Mouse (Mus musculus): Measurements from ENCODE around the gene Hoxd8. TPM values are rescaled to one million over a fixed set of nuclear protein-coding genes. Genes with fewer than 3 reads are reported as not detected.
A peak's percentile ranks its signal among the peaks of the same experiment; 100 is the strongest.

Hoxd8 gene
- polyA plus RNA-seq, 1 experiment from 2014 or later, result 11.6 TPM

DNA sequence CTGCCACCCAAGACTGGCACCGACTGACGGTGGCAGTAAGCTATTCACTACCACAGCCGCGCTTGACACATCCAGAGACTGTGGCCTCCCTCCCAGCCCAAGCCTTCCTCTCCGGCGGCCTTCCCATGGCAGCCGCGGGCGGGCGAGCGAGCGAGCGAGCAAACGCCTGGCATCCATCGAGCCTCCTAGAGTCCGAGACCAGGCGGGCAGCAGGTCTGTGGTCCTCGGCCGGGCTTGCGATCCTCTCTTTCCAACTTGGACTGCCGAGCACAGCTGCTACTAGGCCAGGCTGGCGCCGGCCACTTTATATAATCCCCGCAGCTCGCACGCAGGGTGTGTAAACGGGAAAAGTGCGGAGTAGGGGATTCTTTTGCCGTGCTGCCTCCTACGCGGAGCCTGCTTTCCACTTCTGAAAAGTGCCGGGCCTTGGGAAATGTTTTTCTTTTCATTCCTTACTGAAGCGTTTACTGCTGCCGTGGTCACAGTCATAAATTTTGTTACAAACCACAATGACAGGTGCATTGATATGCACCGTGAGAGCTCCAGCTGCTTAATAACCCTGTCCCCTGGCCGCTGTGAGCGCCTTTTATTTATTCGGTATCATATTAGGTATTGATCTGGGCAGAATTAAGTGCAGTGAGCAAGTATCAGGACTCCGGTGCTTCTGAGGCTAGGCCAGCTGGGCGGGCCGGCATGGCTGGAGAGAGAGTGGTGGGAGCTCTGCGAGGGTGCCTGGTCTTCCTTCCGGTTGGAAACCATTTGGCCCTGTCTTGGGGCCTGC, 36.1 kb downstream of the Hoxd8 start:
- peak; percentile 68 for DNase-seq (ENCODE audit: low spot score)
- under 1% methylated on average over 43 of the region's 43 CpGs for WGBS
- Histone ChIP-seq H3K36me3 (0 out of 2 replicates have a peak, but pooled peaks cover 3% of the 10 kb centered on the region), H3K9me3 (replicated peaks) (no peaks in the 10 kb centered on the region), H3K27ac (peak overlapping the region; percentile 72), H3K27me3 (ENCODE audit: low read depth, poor library complexity, severe bottlenecking) (peaks cover 100% of the 10 kb centered on the region), H3K4me3 (peak overlapping the region; percentile 44), H3K4me1 (peaks cover 70% of the 10 kb centered on the region)

DNA sequence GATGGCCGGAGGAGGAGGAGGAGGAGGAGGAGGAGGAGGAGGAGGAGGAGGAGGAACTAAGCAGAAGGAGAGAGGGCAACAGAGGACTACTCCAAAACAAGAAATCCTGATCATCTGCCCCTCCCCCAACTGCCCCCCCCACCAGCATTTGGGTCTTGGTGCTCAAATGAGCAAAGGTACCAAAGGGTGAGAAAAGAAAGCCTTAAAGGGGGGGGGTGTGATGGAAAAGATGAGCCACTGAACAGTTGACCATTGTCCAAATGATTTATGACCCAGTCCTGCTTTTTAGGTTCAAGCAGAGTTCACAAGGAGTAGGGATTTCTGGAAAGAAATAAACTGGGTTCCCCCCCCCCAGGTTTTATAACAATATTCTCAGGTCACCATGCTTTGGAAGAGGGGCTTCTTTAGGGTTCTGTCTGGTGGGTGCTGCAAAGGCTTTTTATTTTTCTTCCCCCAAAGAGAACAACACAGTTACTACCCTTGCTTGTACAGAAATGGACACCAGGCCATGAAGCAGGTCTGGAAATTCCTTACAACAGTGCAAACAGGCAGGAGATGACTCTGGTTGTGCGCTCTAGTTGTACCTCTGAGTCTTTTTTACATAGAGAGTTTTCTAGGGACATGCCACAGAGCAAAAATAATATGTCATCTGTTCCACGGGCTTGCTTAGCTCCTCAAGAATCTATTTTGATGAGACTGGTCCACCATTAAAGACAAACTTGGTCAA, 37.0 kb downstream of the Hoxd8 start:
- H3K27me3 ChIP-seq (ENCODE audit: low read depth, poor library complexity, severe bottlenecking), result peaks cover 100% of the 10 kb centered on the region
- WGBS, result 26% methylated on average over 2 of the region's 3 CpGs
- no peak overlapping the region for H3K27ac ChIP-seq
- 0 out of 2 replicates have a peak, but pooled peaks cover 3% of the 10 kb centered on the region for H3K36me3 ChIP-seq
- H3K4me1 ChIP-seq, result peaks cover 70% of the 10 kb centered on the region
- peak; percentile 38 for DNase-seq (ENCODE audit: low spot score)
- H3K4me3 ChIP-seq, result no peak overlapping the region
- no peaks in the 10 kb centered on the region for H3K9me3 ChIP-seq (replicated peaks)

DNA sequence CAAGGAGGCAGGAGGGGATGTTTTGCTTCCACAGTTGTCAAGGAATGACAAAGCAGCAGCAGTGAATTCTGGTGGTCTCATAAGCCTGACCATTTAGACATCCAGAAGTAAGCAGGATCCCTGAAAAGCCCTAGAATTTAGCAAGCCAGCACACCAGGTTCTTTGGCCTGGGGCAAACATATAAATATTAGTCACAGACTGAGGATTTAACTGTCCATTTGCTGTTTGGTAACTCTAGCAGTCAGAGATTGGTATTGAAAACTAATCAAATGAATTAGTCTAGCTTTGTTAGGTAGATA, 37.5 kb downstream of the Hoxd8 start:
- DNase-seq (ENCODE audit: low spot score), result no peak
- 0 out of 2 replicates have a peak, but pooled peaks cover 3% of the 10 kb centered on the region for H3K36me3 ChIP-seq
- peaks cover 70% of the 10 kb centered on the region for H3K4me1 ChIP-seq
- H3K4me3 ChIP-seq, result no peak overlapping the region
- H3K27me3 ChIP-seq (ENCODE audit: low read depth, poor library complexity, severe bottlenecking), result peaks cover 100% of the 10 kb centered on the region
- H3K27ac ChIP-seq, result no peak overlapping the region
- H3K9me3 ChIP-seq (replicated peaks), result no peaks in the 10 kb centered on the region

DNA sequence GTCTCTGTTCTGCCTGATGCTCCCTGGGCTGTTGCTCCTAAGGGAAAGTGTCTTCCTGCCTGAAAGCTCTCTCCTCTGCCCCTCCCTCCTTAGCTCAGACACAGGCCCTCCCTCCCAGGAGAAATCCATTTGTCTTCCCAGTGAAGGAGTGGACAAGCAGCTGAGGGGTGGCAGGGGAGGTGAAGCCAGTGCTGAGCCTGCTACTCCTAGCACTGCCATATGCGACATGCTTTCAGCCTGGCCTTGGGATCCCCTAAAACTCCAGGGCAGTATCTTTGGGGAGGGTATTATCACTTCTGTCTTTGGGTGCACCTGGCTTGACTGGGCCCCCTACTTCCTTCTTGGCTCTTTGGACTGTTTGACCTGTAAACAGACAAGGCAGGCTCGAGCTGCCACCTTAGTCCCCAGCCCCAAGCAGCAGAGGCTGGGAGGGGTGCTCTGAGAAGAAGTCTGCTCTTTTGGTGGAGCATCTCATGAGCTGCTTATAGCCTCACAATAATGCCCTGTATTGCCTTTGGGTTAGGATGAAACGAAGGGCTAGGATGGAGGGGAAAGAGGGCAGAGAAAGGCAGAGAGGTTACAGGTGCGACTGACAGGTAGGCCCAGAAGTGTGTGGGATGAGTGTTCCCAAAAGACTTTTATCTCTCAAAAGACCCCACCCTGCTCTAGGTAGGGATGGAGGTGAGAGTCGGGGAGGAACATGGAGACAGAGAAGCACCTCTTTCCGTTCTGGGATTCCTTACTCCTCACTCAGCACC, 41.3 kb downstream of the Hoxd8 start:
- H3K9me3 ChIP-seq (replicated peaks), result no peaks in the 10 kb centered on the region
- peaks cover 69% of the 10 kb centered on the region for H3K4me1 ChIP-seq
- H3K27ac ChIP-seq, result peak overlapping the region; percentile 81; the same call in 1 of the 2 replicates
- 0 out of 2 replicates have a peak, but pooled peaks cover 3% of the 10 kb centered on the region for H3K36me3 ChIP-seq
- peaks cover 94% of the 10 kb centered on the region for H3K27me3 ChIP-seq (ENCODE audit: low read depth, poor library complexity, severe bottlenecking)
- no peak overlapping the region for H3K4me3 ChIP-seq
- WGBS, result 6% methylated on average over 6 of the region's 6 CpGs
- peak; percentile 42 for DNase-seq (ENCODE audit: low spot score)

DNA sequence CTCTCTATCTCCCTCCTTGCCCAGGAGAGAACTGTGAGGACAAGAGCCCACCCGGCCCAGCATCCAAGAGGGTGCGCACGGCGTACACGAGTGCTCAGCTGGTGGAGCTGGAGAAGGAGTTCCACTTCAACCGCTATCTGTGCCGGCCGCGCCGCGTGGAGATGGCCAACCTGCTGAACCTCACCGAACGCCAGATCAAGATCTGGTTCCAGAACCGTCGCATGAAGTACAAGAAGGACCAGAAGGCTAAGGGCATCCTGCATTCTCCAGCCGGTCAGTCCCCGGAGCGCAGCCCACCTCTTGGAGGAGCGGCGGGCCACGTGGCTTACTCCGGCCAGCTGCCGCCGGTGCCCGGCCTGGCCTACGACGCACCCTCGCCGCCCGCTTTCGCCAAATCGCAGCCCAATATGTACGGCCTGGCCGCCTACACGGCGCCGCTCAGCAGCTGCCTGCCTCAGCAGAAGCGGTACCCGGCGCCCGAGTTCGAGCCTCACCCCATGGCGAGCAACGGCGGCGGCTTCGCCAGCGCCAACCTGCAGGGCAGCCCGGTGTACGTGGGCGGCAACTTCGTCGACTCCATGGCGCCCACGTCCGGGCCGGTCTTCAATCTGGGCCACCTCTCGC, 42.0 kb downstream of the Hoxd8 start:
- DNase-seq (ENCODE audit: low spot score), result peak; percentile 70
- 0 out of 2 replicates have a peak, but pooled peaks cover 3% of the 10 kb centered on the region for H3K36me3 ChIP-seq
- peaks cover 66% of the 10 kb centered on the region for H3K4me1 ChIP-seq
- peak overlapping the region; percentile 48 for H3K4me3 ChIP-seq
- no peaks in the 10 kb centered on the region for H3K9me3 ChIP-seq (replicated peaks)
- WGBS, result 2% methylated on average over 58 of the region's 58 CpGs
- peaks cover 94% of the 10 kb centered on the region for H3K27me3 ChIP-seq (ENCODE audit: low read depth, poor library complexity, severe bottlenecking)
- peak overlapping the region; percentile 81 for H3K27ac ChIP-seq

DNA sequence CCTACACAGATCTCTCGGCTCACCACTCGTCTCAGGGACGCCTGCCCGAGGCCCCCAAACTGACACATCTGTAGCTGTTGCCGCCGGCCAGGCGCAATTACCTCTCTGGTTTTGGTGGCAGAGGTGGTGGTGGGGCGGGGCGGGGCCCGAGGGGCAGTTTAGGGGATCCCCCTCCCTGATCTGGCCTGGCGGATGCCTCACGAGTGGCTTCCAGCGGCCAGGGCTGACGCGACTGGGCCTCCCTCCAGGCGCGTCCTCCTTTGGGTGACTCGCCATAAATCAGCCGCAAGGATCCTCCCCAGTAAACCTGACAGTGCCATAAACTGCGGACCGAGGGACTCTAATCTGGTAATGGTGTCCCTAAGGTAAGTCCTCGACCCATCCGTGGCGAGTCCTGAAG, 42.6 kb downstream of the Hoxd8 start:
- Histone ChIP-seq H3K4me1 (peaks cover 65% of the 10 kb centered on the region), H3K36me3 (0 out of 2 replicates have a peak, but pooled peaks cover 3% of the 10 kb centered on the region), H3K27ac (peak overlapping the region; percentile 81), H3K4me3 (peak overlapping the region; percentile 48), H3K27me3 (ENCODE audit: low read depth, poor library complexity, severe bottlenecking) (peaks cover 94% of the 10 kb centered on the region), H3K9me3 (replicated peaks) (no peaks in the 10 kb centered on the region)
- DNase-seq (ENCODE audit: low spot score), result peak; percentile 66
- 2% methylated on average over 24 of the region's 24 CpGs for WGBS

DNA sequence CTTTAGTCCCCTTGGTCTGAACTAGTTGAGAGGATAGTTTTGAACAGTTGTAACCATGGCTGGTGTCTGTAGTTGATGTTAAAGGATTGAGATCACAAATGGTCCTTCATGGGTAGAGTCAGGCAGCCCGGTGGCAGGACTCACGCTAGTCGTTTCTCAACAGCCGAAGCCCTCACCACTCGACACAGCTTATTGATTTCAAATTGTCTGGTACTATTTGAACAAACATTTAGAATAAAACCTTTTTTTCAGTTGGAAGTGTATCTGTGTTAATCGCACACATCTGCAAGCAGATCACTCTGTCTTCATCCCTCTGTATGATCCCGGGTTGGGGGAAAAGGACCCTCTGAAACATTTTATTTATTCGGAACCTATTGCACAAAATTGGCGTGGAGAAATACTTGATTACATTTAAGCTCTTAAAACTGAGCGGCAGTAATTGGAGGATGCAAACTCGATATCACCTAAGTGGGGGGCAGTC, 43.3 kb downstream of the Hoxd8 start:
- 0 out of 2 replicates have a peak, but pooled peaks cover 3% of the 10 kb centered on the region for H3K36me3 ChIP-seq
- WGBS, result 10% methylated on average over 11 of the region's 11 CpGs

DNA sequence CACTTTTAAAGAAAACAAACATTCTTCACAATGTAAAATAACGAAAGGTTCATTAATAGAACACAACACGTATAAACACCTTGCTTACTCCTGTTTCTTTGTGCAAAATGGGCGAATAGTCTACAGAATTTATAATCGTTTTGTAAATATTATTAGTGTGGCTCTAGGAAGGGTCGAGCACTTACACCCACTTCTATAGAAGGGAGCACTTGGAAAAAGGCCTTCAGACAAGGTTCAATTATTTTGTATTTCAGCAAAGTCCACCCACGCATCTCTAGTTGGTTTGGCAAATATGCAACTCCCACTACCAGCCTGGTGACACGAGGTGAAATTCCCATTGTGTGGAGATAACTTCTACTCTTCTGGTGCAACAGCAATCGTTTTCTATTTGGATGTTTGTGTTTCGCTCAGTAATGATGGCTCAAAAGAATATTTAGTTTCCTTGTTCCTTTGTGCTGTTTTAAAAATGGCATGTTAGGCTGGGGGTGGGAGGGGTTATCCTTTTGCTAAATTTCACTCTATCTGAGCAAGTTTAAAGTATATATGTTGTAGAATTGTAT, 44.1 kb downstream of the Hoxd8 start:
- Histone ChIP-seq H3K9me3 (replicated peaks) (no peaks in the 10 kb centered on the region), H3K27ac (no peak overlapping the region), H3K27me3 (ENCODE audit: low read depth, poor library complexity, severe bottlenecking) (peaks cover 93% of the 10 kb centered on the region), H3K36me3 (0 out of 2 replicates have a peak, but pooled peaks cover 3% of the 10 kb centered on the region), H3K4me3 (0 out of 2 replicates have a peak overlapping the region, but pooled peaks have one; percentile 55), H3K4me1 (peaks cover 80% of the 10 kb centered on the region)
- WGBS, result 18% methylated on average over 9 of the region's 9 CpGs
- DNase-seq (ENCODE audit: low spot score), result peak; percentile 38

More for the DNA sequence above, 43.3 kb downstream of the Hoxd8 start:
- peaks cover 72% of the 10 kb centered on the region for H3K4me1 ChIP-seq
- peak; percentile 33 for DNase-seq (ENCODE audit: low spot score)
- peaks cover 94% of the 10 kb centered on the region for H3K27me3 ChIP-seq (ENCODE audit: low read depth, poor library complexity, severe bottlenecking)
- no peaks in the 10 kb centered on the region for H3K9me3 ChIP-seq (replicated peaks)
- H3K4me3 ChIP-seq, result peak overlapping the region; percentile 48; the same call in 1 of the 2 replicates
- H3K27ac ChIP-seq, result no peak overlapping the region

DNA sequence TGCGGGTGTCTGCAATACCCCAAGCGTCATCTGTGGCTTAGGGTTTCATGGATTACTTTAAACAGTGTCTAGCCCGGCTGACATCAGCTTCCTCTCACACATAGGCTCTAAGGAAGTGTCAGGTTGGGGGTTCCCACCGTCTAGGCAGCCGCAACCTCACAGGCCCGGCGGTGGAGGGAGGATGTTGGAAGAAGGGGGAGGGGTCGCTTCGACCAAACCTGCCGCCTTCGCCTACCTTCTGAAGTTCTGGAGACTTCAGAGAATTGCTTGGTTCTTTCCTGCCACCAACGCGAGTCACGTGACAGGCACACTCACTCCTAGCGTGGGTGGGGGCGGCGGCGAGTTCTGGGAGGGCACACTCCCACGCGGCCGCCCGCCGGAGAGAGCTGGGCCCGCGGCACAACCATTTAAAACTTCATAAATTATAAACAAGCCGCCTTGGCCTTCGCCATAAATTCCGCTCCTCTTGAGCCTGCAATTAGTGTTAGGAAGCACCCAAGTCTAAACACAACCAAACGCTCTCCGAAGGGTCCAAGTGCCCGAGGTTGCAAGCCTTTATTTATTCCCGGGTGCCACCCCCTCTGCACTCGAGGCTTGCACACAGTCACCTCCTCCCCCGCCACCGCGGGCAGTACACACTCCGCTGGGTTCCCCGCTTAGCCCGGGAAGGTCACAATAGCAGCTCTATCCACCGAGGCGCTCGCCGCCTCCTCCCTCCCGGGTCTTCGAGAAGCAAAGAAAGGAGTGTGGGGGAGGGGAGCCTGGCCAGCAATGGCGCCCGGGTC, 45.1 kb downstream of the Hoxd8 start:
- no peaks in the 10 kb centered on the region for H3K36me3 ChIP-seq
- H3K4me3 ChIP-seq, result peak overlapping the region; percentile 55
- WGBS, result under 1% methylated on average over 47 of the region's 47 CpGs
- peaks cover 82% of the 10 kb centered on the region for H3K4me1 ChIP-seq
- peak; percentile 84 for DNase-seq (ENCODE audit: low spot score)
- H3K9me3 ChIP-seq (replicated peaks), result no peaks in the 10 kb centered on the region
- H3K27me3 ChIP-seq (ENCODE audit: low read depth, poor library complexity, severe bottlenecking), result peaks cover 92% of the 10 kb centered on the region
- peak overlapping the region; percentile 91 for H3K27ac ChIP-seq

DNA sequence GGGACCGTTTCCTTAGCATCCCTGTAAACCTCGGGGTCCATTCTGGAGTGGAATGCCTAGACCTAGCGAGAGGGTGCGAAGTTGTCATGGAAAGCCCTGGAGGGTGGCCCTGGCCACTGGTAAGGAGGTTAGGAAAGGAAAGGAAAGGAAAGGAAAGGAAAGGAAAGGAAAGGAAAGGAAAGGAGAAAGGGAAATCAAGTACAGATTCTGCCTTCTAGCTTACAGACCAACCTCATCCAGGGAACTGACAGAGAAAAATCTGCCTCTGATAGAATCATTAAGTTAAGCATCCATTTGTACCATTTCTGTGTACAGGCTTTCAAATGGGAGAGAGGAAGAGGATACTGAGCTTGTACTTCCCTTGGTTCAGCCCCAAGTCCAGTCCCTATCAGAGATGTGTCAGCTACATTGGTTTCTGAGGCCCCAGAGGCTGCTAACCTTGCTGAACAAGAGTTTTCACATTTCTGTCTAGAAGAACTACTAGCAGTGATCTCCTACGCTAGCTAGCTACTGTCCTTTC, 46.4 kb downstream of the Hoxd8 start:
- Histone ChIP-seq H3K27ac (peak overlapping the region; percentile 91), H3K4me1 (peaks cover 74% of the 10 kb centered on the region), H3K36me3 (no peaks in the 10 kb centered on the region), H3K27me3 (ENCODE audit: low read depth, poor library complexity, severe bottlenecking) (peaks cover 84% of the 10 kb centered on the region), H3K9me3 (replicated peaks) (no peaks in the 10 kb centered on the region), H3K4me3 (no peak overlapping the region)
- no peak for DNase-seq (ENCODE audit: low spot score)
- 49% methylated on average over 5 of the region's 5 CpGs for WGBS

DNA sequence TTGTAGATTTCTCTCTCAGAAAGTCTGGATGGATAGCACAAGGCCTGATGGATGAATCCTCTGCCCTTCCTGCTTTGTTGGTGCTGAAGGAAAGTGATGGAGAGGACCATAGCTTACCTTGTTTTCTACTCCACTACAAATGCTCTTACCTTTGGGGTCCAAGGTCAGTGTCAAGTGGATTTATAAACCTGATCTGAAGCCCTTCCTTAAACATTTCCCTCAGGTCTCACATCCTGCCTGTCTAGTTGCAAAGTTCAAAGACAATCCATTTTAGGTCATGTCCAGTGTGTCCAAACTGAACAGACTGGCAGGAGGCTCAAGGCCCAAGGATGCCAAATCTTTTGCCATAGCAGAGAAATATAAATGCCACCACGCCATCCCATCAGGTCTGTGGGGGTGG, 47.4 kb downstream of the Hoxd8 start:
- no peak overlapping the region for H3K27ac ChIP-seq
- no peaks in the 10 kb centered on the region for H3K9me3 ChIP-seq (replicated peaks)
- H3K4me1 ChIP-seq, result peaks cover 63% of the 10 kb centered on the region
- no peak overlapping the region for H3K4me3 ChIP-seq
- no peaks in the 10 kb centered on the region for H3K36me3 ChIP-seq
- peak; percentile 27 for DNase-seq (ENCODE audit: low spot score)
- H3K27me3 ChIP-seq (ENCODE audit: low read depth, poor library complexity, severe bottlenecking), result peaks cover 73% of the 10 kb centered on the region
- WGBS, result 88% methylated on average over 1 of the region's 1 CpGs

Measured in limb, embryonic 10.5 days (tissue).